Mouse (Mus musculus): ENCODE results near the gene Cyp2j6. TPM values are rescaled to one million over a fixed set of nuclear protein-coding genes. Genes with fewer than 3 reads are reported as not detected.
"Not testable (repeated sequence)": the region's sequence is repeated elsewhere in the genome, so short reads cannot be mapped to it uniquely, and the experiment has no call there.

Gene Cyp2j6
- total and polyA plus RNA-seq, 3 experiments, result not detected

DNA sequence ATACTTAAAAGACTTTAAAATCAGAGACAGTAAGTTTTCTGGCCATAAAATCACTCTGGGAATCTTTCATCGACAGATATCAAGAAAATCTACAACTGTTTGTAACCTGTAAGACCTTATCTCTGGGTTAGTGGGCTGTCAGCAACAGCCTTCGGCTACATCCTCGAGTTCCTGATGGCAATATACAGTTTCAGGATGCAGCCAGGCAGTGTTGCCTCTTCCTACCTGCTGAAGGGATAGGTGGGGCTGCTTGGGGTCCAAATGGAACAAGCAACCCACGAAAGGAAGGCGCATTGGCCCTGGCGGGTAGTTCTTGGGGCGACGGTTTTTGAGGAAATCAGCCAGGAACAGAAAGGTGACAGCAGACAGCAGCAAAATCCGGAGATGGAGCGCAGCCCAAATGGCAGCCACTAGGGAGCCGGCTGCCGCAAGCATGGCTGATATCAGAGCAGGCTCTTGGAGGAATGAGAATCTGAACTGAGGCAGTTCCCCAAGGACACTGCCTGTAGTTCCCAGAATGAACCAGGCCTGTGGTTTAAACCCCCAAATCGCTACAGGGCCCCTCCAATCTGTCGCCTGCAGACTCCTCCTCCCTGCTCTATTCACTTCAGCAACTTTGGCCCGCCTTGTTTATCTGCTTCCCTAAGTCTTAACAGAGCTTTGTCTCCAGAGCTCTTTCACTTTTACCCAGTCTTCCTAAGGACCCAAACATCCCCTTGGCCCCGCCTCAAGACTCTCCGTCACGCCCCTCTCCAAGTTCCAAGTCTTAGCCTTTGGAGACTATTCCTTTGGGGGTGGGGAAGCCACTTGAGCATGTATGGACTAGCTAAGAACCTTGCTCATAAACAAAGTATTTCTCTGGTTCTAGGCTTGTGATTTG, 37.7 kb upstream of the Cyp2j6 start, which contains the start of gene Cyp2j9:
Gene Cyp2j9, minus strand, starts transcription at position 668 of the 880 bp plus-strand sequence.
- H3K9ac ChIP-seq (ENCODE audit: control insufficient read depth, low read depth, low read length, poor library complexity, severe bottlenecking), result no peak within 1 kb of the TSS
- no peaks in the 10 kb centered on the region for H3K27me3 ChIP-seq (ENCODE audit: control insufficient read depth in 1 of 2, insufficient read depth in 2 of 2, low read length in 2 of 2)
- H3K9me3 ChIP-seq (replicated peaks; ENCODE audit: insufficient read depth, low read length), result no peaks in the 10 kb centered on the region
- H3K4me3 ChIP-seq (ENCODE audit: control insufficient read depth in 1 of 2, insufficient read depth in 1 of 2, low read depth in 2 of 2, low read length in 2 of 2), result no peak within 1 kb of the TSS
- no peak for DNase-seq (ENCODE audit: low read depth, low spot score)
- H3K79me2 ChIP-seq (ENCODE audit: control insufficient read depth, insufficient read depth, low read length, poor library complexity), result no peaks in the 10 kb centered on the region
- no peaks in the 10 kb centered on the region for H3K36me3 ChIP-seq (ENCODE audit: control insufficient read depth in 1 of 2, insufficient read depth in 2 of 2, low read length in 2 of 2)
- no peak within 1 kb of the TSS for H3K27ac ChIP-seq (ENCODE audit: control insufficient read depth, low read depth, low read length)
- H3K4me1 ChIP-seq (ENCODE audit: control insufficient read depth in 1 of 2, insufficient read depth in 2 of 2, low read length in 2 of 2), result no peaks in the 10 kb centered on the region
- TF ChIP-seq MAFK (IDR thresholded peaks at IDR 0.05; ENCODE audit: borderline replicate concordance, low read depth, low read length), result no peak
- TF ChIP-seq MYC (IDR thresholded peaks at IDR 0.05; ENCODE audit: low read depth, low read length), result no peak
- TF ChIP-seq MAZ (IDR thresholded peaks at IDR 0.05; ENCODE audit: low read depth, low read length), result no peak
- TF ChIP-seq RAD21 (IDR thresholded peaks at IDR 0.05; ENCODE audit: low read depth, low read length), result no peak
- TF ChIP-seq MXI1 (IDR thresholded peaks at IDR 0.05; ENCODE audit: low read depth, low read length), result no peak
- TF ChIP-seq USF2 (IDR thresholded peaks at IDR 0.05; ENCODE audit: borderline replicate concordance in 1 of 2, insufficient read depth in 1 of 2, low read depth in 1 of 2, low read length in 2 of 2), result no peak
- TF ChIP-seq GABPA (IDR thresholded peaks at IDR 0.05; ENCODE audit: low read depth, low read length), result no peak

DNA sequence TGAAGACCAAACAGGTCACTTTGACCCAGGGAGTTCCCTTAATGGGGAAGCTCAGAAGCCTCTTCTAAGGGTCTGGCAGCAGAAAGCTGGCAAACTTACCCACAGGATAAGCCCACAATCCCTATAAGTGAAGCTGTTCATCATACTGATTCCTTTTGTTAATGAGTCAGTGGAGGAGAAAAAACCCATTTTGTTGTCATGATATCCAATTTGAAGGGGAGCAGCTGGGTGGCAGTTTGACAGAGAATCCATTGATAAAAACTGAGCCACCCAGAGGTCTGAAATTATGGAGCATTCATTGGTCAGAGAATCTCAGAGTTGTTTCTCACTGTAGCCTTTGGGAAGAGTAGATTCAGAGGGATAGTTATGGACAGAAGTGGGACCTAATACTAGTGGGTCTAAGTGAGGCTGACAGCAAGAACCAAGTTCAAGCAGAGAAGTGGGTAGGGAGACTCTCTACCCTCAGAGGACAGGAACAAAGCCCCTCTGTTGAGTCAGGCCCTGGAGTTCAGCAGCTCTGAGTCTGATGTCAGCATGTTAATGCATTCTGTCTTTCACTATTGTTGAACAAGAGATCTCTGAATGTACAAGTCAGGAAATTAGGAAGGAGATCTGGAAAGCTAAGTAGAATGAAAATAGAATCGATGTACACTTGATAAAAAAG, 28.1 kb upstream of the Cyp2j6 start:
- H3K79me2 ChIP-seq (ENCODE audit: control insufficient read depth, insufficient read depth, low read length, poor library complexity), result no peaks in the 10 kb centered on the region
- H3K4me3 ChIP-seq (ENCODE audit: control insufficient read depth in 1 of 2, insufficient read depth in 1 of 2, low read depth in 2 of 2, low read length in 2 of 2), result no peak overlapping the region
- no peak overlapping the region for H3K27ac ChIP-seq (ENCODE audit: control insufficient read depth, low read depth, low read length)
- H3K36me3 ChIP-seq (ENCODE audit: control insufficient read depth in 1 of 2, insufficient read depth in 2 of 2, low read length in 2 of 2), result no peaks in the 10 kb centered on the region
- no peaks in the 10 kb centered on the region for H3K27me3 ChIP-seq (ENCODE audit: control insufficient read depth in 1 of 2, insufficient read depth in 2 of 2, low read length in 2 of 2)
- DNase-seq (ENCODE audit: low read depth, low spot score), result no peak
- no peaks in the 10 kb centered on the region for H3K4me1 ChIP-seq (ENCODE audit: control insufficient read depth in 1 of 2, insufficient read depth in 2 of 2, low read length in 2 of 2)
- no peak for TF ChIP-seq EP300 (IDR thresholded peaks at IDR 0.05; ENCODE audit: low read depth in 1 of 2, low read length in 2 of 2)
- no peak for TF ChIP-seq NELFE (IDR thresholded peaks at IDR 0.05; ENCODE audit: low read depth, low read length)
- no peak for TF ChIP-seq CHD2 (IDR thresholded peaks at IDR 0.05; ENCODE audit: low read length)
- no peak for TF ChIP-seq TCF12 (IDR thresholded peaks at IDR 0.05; ENCODE audit: low read depth, low read length)
- TF ChIP-seq GATA1 (IDR thresholded peaks at IDR 0.05; ENCODE audit: low read depth, low read length), result no peak
- no peak for TF ChIP-seq MAZ (IDR thresholded peaks at IDR 0.05; ENCODE audit: low read depth, low read length)
- TF ChIP-seq MYC (IDR thresholded peaks at IDR 0.05; ENCODE audit: low read depth, low read length), result no peak
- no peak for TF ChIP-seq ZMIZ1 (IDR thresholded peaks at IDR 0.05; ENCODE audit: low read depth, low read length)
- no peak for TF ChIP-seq MXI1 (IDR thresholded peaks at IDR 0.05; ENCODE audit: low read depth, low read length)
- no peak for TF ChIP-seq ELF1 (IDR thresholded peaks at IDR 0.05; ENCODE audit: low read depth, low read length)
- no peak for TF ChIP-seq BHLHE40 (IDR thresholded peaks at IDR 0.05; ENCODE audit: borderline replicate concordance, low read depth, low read length)
- no peak for TF ChIP-seq ETS1 (IDR thresholded peaks at IDR 0.05; ENCODE audit: low read depth, low read length)
- TF ChIP-seq RCOR1 (IDR thresholded peaks at IDR 0.05; ENCODE audit: low read depth, low read length), result no peak
- no peak for TF ChIP-seq SIN3A (IDR thresholded peaks at IDR 0.05; ENCODE audit: low read length)
- no peak for TF ChIP-seq UBTF (IDR thresholded peaks at IDR 0.05; ENCODE audit: borderline replicate concordance, insufficient read depth, low read depth, low read length)
- no peak for TF ChIP-seq USF2 (IDR thresholded peaks at IDR 0.05; ENCODE audit: borderline replicate concordance in 1 of 2, insufficient read depth in 1 of 2, low read depth in 1 of 2, low read length in 2 of 2)
- no peak for TF ChIP-seq RAD21 (IDR thresholded peaks at IDR 0.05; ENCODE audit: low read depth, low read length)
- no peak for TF ChIP-seq MAFK (IDR thresholded peaks at IDR 0.05; ENCODE audit: borderline replicate concordance, low read depth, low read length)
- no peak for TF ChIP-seq SMC3 (IDR thresholded peaks at IDR 0.05; ENCODE audit: low read depth, low read length)
- H3K9me3 ChIP-seq (replicated peaks; ENCODE audit: insufficient read depth, low read length), result no peaks in the 10 kb centered on the region
- no peak overlapping the region for H3K9ac ChIP-seq (ENCODE audit: control insufficient read depth, low read depth, low read length, poor library complexity, severe bottlenecking)

DNA sequence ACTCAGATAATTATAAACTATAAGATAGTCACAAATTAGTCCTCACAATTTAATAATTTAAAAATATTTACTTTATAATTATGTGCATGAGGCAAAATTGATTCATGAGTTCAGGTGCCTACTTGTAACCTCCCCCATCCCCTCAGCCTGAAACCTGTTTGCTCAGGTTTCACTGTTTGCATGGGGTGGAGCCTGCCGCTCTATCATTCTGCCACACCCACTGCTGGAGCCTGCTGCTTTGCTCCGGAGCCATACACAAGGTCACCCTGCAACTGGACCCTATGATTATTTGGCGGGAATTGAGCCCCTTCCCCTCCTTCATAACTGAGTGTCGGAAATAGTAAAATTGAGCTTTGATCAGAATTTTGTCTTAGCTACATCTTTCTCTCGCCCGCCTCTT, 26.9 kb upstream of the Cyp2j6 start:
- H3K9me3 ChIP-seq (replicated peaks; ENCODE audit: insufficient read depth, low read length); H3K4me1 ChIP-seq (ENCODE audit: control insufficient read depth in 1 of 2, insufficient read depth in 2 of 2, low read length in 2 of 2); H3K27me3 ChIP-seq (ENCODE audit: control insufficient read depth in 1 of 2, insufficient read depth in 2 of 2, low read length in 2 of 2); H3K9ac ChIP-seq (ENCODE audit: control insufficient read depth, low read depth, low read length, poor library complexity, severe bottlenecking); H3K79me2 ChIP-seq (ENCODE audit: control insufficient read depth, insufficient read depth, low read length, poor library complexity); DNase-seq (ENCODE audit: low read depth, low spot score); H3K4me3 ChIP-seq (ENCODE audit: control insufficient read depth in 1 of 2, insufficient read depth in 1 of 2, low read depth in 2 of 2, low read length in 2 of 2); H3K36me3 ChIP-seq (ENCODE audit: control insufficient read depth in 1 of 2, insufficient read depth in 2 of 2, low read length in 2 of 2); H3K27ac ChIP-seq (ENCODE audit: control insufficient read depth, low read depth, low read length): not testable (repeated sequence)

All from MEL (cell line).